Mouse (Mus musculus) brain, embryonic 14.5 days (tissue): ENCODE data around the gene Sfrp5.

Experiments used
- CTCF ChIP-seq: fragments of 200-500 bp; IDR thresholded peaks from 2 replicates; pipeline ENCODE4 v1.5.1; 2012; ENCODE audit warnings: inconsistent platforms, mild to moderate bottlenecking, moderate library complexity, borderline replicate concordance; ENCODE audit not compliant: insufficient read depth, insufficient read length; ENCODE audit errors: extremely low read depth
- POLR2A ChIP-seq: fragments of 200-500 bp; IDR thresholded peaks from 2 replicates; pipeline ENCODE4 v1.6.1; 2012; ENCODE audit warnings: mild to moderate bottlenecking, inconsistent platforms, borderline replicate concordance; ENCODE audit not compliant: poor library complexity, insufficient read depth, insufficient read length, severe bottlenecking; ENCODE audit errors: extremely low read depth

GRCm38 (mm10) chr19:42196378-42196777 is 5.7 kb downstream of the Sfrp5 start:
- TF ChIP-seq POLR2A (no peak), CTCF (no peak)
